Mouse (Mus musculus): Measurements from ENCODE around the gene Trim58.

- TF ChIP-seq POLR2A (IDR thresholded peaks at IDR 0.05; ENCODE audit: control insufficient read depth, extremely low read depth, insufficient read depth, low read length, poor library complexity) = no peak
- no peak for TF ChIP-seq CTCF (IDR thresholded peaks at IDR 0.05; ENCODE audit: borderline replicate concordance, control insufficient read depth, extremely low read depth, insufficient read depth, low read length, poor library complexity)
These were observed 45.5 kb upstream of the Trim58 start, which contains the start of gene Olfr324 for GRCm38 (mm10) chr11:58594814-58595213.
